Mouse (Mus musculus) lung, adult 2 months (tissue): ENCODE data around the gene Agap3. TPM values are rescaled to one million over a fixed set of nuclear protein-coding genes. Genes with fewer than 3 reads are reported as not detected.

Experiments
- DNase-seq: peaks from one replicate; pipeline ENCODE4 v3.0.0; 2022
- H3K4me1 ChIP-seq: fragments of 200-500 bp; 2 replicates; pipeline ENCODE4 v1.6.1; 2011; ENCODE audit warnings: low read length; ENCODE audit not compliant: control insufficient read depth, insufficient read depth
- H3K4me3 ChIP-seq: fragments of 200-500 bp; replicated peaks from 2 replicates; pipeline ENCODE3; 2011; ENCODE audit warnings: low read depth, mild to moderate bottlenecking, control low read depth, low read length; ENCODE audit errors: extremely low read depth
- CTCF ChIP-seq: fragments of 200-500 bp; IDR thresholded peaks from 2 replicates; pipeline ENCODE4 v1.5.1; 2011; ENCODE audit warnings: mild to moderate bottlenecking, low read length, control low read depth; ENCODE audit not compliant: insufficient read depth
- POLR2A ChIP-seq: fragments of 200-500 bp; IDR thresholded peaks from 2 replicates; pipeline ENCODE4 v1.6.1; 2011; ENCODE audit warnings: low read depth, mild to moderate bottlenecking, control low read depth, low read length, borderline replicate concordance; ENCODE audit errors: extremely low read depth
- WGBS: fragments of 180-500 bp; shearing (Covaris S2); methylation state at CpG from one replicate; pipeline ENCODE4 v1.1.7; 2018; 5-methylcytosine and 5-hydroxymethylcytosine counted together
- polyA plus RNA-seq: library from polyadenylated mRNA; depleted of rRNA; stranded (reverse); fragments of >200 nt; gene quantifications from 2 replicates; pipeline ENCODE4 v1.2.3, GENCODE M21; 2012

Agap3 gene
- polyA plus RNA-seq, 1 experiment: 127 TPM

- Histone ChIP-seq H3K4me1 (no peaks in the 10 kb centered on the region), H3K4me3 (no peak overlapping the region)
- TF ChIP-seq CTCF: no peak
- no peak for TF ChIP-seq POLR2A
- DNase-seq: no peak
- WGBS: 48% methylated on average over 4 of the region's 4 CpGs
These were observed 50.8 kb downstream of the Agap3 start for GRCm38 (mm10) chr5:24502786-24503185.

GRCm38 (mm10) chr5:24505513-24505912 lies 53.5 kb downstream of the Agap3 start:
- H3K4me1 ChIP-seq: no peaks in the 10 kb centered on the region
- TF ChIP-seq CTCF: no peak
- no peak for TF ChIP-seq POLR2A
- WGBS: 39% methylated on average over 2 of the region's 2 CpGs
- no peak overlapping the region for H3K4me3 ChIP-seq
- no peak for DNase-seq

DNA sequence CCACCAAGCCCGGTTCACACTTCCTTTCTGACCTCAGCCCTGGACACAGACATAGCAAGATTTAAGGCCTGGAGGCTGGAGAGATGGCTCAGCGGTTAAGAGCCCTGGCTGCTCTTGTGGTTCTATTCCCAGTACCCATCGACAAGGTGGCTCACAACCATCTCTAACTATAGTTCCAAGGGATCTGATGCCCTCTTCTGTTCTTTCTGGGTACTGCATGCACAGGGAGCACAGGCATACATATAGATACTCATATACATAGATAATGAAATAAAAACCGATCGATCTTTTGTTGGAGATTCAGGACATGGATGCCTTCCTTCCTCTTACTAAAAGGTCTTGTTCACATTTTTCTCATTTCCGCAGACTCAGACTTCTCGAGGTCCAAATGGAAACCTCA lies 56.4 kb downstream of the Agap3 start:
- DNase-seq: no peak
- TF ChIP-seq CTCF (no peak), POLR2A (no peak)
- Histone ChIP-seq H3K4me1 (no peaks in the 10 kb centered on the region), H3K4me3 (no peak overlapping the region)
- WGBS: 92% methylated on average over 7 of the region's 7 CpGs

DNA sequence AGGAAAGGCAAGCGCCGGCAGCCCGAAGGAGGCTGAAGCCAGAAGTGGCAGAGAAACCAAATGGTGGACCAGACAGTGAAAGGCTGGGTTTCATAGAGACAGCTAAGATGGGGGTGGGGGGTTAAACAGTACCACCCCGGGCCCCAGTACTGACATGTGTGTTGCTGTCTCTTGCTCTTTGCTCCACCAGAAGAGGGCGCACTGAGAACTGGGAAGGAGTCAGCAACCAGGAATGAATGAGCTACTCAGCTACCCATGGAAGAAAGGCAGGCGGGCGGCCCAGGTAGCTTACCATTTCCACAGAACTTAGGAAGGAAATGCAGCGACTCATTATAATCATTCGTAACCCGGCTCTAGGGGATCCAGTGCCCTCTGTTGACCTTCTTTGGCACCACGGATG lies 58.7 kb downstream of the Agap3 start:
- DNase-seq: peak; percentile 58
- TF ChIP-seq POLR2A: no peak
- TF ChIP-seq CTCF: peak; percentile 53

DNA sequence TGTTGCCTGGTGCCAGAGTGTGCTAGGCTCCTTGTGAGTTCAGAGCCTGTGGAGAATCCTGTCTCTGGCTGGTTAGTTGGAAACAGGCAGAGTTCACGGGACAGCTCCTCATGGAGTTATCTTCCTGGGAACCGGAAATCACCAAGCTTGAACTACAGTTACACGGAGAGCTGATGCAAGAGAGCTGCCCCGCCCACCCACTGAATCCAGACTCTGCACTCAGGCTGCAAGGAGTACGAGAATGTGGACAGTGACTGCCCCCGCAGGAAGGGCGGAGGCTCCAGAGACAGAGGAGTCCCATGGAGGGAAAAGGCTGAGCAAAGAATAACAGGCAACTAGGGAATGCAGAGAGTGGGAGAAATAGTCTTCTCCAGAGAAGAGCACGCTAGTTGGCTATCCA lies 60.3 kb downstream of the Agap3 start:
- DNase-seq: no peak
- Histone ChIP-seq H3K4me3 (no peak overlapping the region), H3K4me1 (no peaks in the 10 kb centered on the region)
- 31% methylated on average over 8 of the region's 8 CpGs for WGBS
- TF ChIP-seq CTCF (no peak), POLR2A (no peak)

More for the DNA sequence above, 58.7 kb downstream of the Agap3 start:
- Histone ChIP-seq H3K4me1 (no peaks in the 10 kb centered on the region), H3K4me3 (no peak overlapping the region)
- WGBS: 39% methylated on average over 11 of the region's 11 CpGs

DNA sequence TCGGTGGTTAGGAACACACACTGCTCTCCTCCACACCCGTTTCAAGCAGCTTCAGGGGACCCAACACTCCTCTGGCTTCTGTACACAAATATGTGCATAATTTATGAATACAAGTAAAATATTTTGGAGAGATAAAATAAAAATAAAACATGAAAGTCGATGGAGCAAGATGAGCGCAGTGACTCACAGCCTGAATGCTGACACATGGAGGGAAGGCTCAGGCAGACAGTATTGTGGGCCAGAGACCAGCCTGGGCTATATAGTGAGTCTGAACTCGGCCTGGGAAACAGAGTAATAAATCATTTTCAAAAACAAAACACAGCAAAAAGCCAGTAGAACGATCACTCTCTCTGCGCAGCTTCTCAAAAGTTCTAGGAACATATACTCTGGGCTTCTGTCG lies 69.4 kb downstream of the Agap3 start:
- Histone ChIP-seq H3K4me1 (0 out of 2 replicates have a peak, but pooled peaks cover 2% of the 10 kb centered on the region), H3K4me3 (no peak overlapping the region)
- TF ChIP-seq POLR2A: no peak
- TF ChIP-seq CTCF: no peak
- DNase-seq: no peak
- WGBS: 50% methylated on average over 8 of the region's 8 CpGs

DNA sequence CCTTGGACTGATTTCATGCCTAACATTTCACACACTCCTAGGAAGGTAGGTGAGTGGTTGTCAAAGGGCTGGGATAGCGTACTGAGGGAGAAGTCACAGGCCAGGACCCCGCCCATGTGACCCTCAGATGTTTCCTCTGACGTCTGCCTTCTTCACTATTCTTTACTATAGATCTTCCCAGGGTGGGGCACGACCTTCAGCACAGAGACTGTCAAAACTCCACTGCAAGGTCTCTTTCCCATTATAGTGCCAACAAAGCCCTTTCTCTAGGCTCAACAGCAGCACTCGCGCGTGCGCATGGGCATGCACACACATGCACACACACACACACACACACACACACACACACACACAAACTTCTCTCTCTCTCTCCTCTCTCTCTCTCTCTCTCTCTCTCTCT lies 71.8 kb downstream of the Agap3 start:
- H3K4me3 ChIP-seq: no peak overlapping the region
- 57% methylated on average over 8 of the region's 8 CpGs for WGBS
- DNase-seq: no peak
- TF ChIP-seq CTCF (no peak), POLR2A (no peak)
- H3K4me1 ChIP-seq: 0 out of 2 replicates have a peak, but pooled peaks cover 2% of the 10 kb centered on the region

- no peak for DNase-seq
- WGBS: 15% methylated on average over 4 of the region's 4 CpGs
- H3K4me3 ChIP-seq: no peak overlapping the region
- H3K4me1 ChIP-seq: 0 out of 2 replicates have a peak, but pooled peaks cover 2% of the 10 kb centered on the region
- TF ChIP-seq CTCF (no peak), POLR2A (no peak)
These were observed 72.5 kb downstream of the Agap3 start for GRCm38 (mm10) chr5:24524522-24524921.

GRCm38 (mm10) chr5:24525360-24526189 lies 73.6 kb downstream of the Agap3 start:
- no peak overlapping the region for H3K4me3 ChIP-seq
- DNase-seq: no peak
- TF ChIP-seq POLR2A: no peak
- WGBS: 5% methylated on average over 34 of the region's 34 CpGs
- 0 out of 2 replicates have a peak, but pooled peaks cover 2% of the 10 kb centered on the region for H3K4me1 ChIP-seq
